Mouse (Mus musculus) MEL (cell line): Measurements from ENCODE around the gene Coq6. TPM values are rescaled to one million over a fixed set of nuclear protein-coding genes. Genes with fewer than 3 reads are reported as not detected.
A peak's percentile ranks its signal among the peaks of the same experiment; 100 is the strongest.

ENCODE experiments used
- DNase-seq: peaks from one replicate; pipeline ENCODE4 v3.0.0; 2011; ENCODE audit warnings: low read depth, low spot score
- H3K27ac ChIP-seq: 2 replicates; pipeline ENCODE4 v1.5.1; 2012; ENCODE audit warnings: low read depth, mild to moderate bottlenecking, control low read depth, low read length, moderate library complexity; ENCODE audit not compliant: control insufficient read depth
- H3K27me3 ChIP-seq, 2 experiments: fragments of 150-350 bp in 1 of 2; sonication (generic) in 1 of 2; 2 replicates each; pipeline ENCODE4 v1.6.1; 2012; ENCODE audit warnings: low read length in 2 of 2, mild to moderate bottlenecking in 2 of 2, improper control_type of control experiment in 1 of 2, moderate library complexity in 1 of 2; ENCODE audit not compliant: insufficient read depth in 2 of 2, control insufficient read depth in 1 of 2
- H3K36me3 ChIP-seq, 2 experiments: 2 replicates each; pipeline ENCODE4 v1.6.1; 2012 to 2014; ENCODE audit warnings: low read length in 2 of 2, improper control_type of control experiment in 1 of 2, inconsistent platforms in 1 of 2, mild to moderate bottlenecking in 1 of 2; ENCODE audit not compliant: insufficient read depth in 2 of 2, control insufficient read depth in 1 of 2
- H3K4me1 ChIP-seq, 2 experiments: fragments of 150-350 bp in 1 of 2; sonication (generic) in 1 of 2; 2 replicates each; pipeline ENCODE4 v1.6.1; 2012; ENCODE audit warnings: low read length in 2 of 2, improper control_type of control experiment in 1 of 2, mild to moderate bottlenecking in 1 of 2; ENCODE audit not compliant: insufficient read depth in 2 of 2, control insufficient read depth in 1 of 2
- H3K4me3 ChIP-seq, 2 experiments: fragments of 150-350 bp in 1 of 2; sonication (generic) in 1 of 2; 2 replicates each; pipeline ENCODE4 v1.5.1; 2012; ENCODE audit warnings: low read depth in 2 of 2, low read length in 2 of 2, mild to moderate bottlenecking in 2 of 2, moderate library complexity in 2 of 2, control low read depth in 1 of 2, improper control_type of control experiment in 1 of 2; ENCODE audit not compliant: control insufficient read depth in 1 of 2, insufficient read depth in 1 of 2
- H3K79me2 ChIP-seq: 2 replicates; pipeline ENCODE4 v1.6.1; 2012; ENCODE audit warnings: mild to moderate bottlenecking, low read length, moderate library complexity; ENCODE audit not compliant: control insufficient read depth, poor library complexity, insufficient read depth
- H3K9ac ChIP-seq: 2 replicates; pipeline ENCODE4 v1.6.1; 2012; ENCODE audit warnings: low read depth, mild to moderate bottlenecking, control low read depth, low read length, moderate library complexity; ENCODE audit not compliant: control insufficient read depth, poor library complexity, severe bottlenecking
- H3K9me3 ChIP-seq: fragments of 150-350 bp; sonication (generic); replicated peaks from 2 replicates; pipeline ENCODE4 v1.6.1; 2012; ENCODE audit warnings: mild to moderate bottlenecking, low read length, improper control_type of control experiment, moderate library complexity; ENCODE audit not compliant: insufficient read depth
- CHD2 ChIP-seq: IDR thresholded peaks from 2 replicates; pipeline ENCODE4 v1.6.1; 2011; ENCODE audit warnings: low read length, improper control_type of control experiment
- E2F4 ChIP-seq: IDR thresholded peaks from 2 replicates; pipeline ENCODE4 v1.6.1; 2011; ENCODE audit warnings: low read depth, low read length, improper control_type of control experiment, borderline replicate concordance
- ELF1 ChIP-seq: IDR thresholded peaks from 2 replicates; pipeline ENCODE4 v1.6.1; 2014; ENCODE audit warnings: low read depth, mild to moderate bottlenecking, inconsistent platforms, low read length, improper control_type of control experiment, moderate library complexity
- GATA1 ChIP-seq: IDR thresholded peaks from 2 replicates; pipeline ENCODE4 v1.6.1; 2011; ENCODE audit warnings: low read depth, low read length, improper control_type of control experiment
- HCFC1 ChIP-seq: IDR thresholded peaks from 2 replicates; pipeline ENCODE4 v1.6.1; 2012; ENCODE audit warnings: low read depth, mild to moderate bottlenecking, inconsistent platforms, low read length, improper control_type of control experiment, moderate library complexity
- KAT2A ChIP-seq: conservative IDR thresholded peaks from 2 replicates; pipeline ENCODE4 v1.6.1; 2012; ENCODE audit warnings: low read depth, low read length, improper control_type of control experiment, inconsistent platforms
- MAZ ChIP-seq: IDR thresholded peaks from 2 replicates; pipeline ENCODE4 v1.6.1; 2012; ENCODE audit warnings: low read depth, mild to moderate bottlenecking, inconsistent platforms, low read length, improper control_type of control experiment
- MXI1 ChIP-seq: IDR thresholded peaks from 2 replicates; pipeline ENCODE4 v1.6.1; 2011; ENCODE audit warnings: mild to moderate bottlenecking, low read depth, low read length, improper control_type of control experiment
- MYB ChIP-seq: IDR thresholded peaks from 2 replicates; pipeline ENCODE4 v1.6.1; 2011; ENCODE audit warnings: mild to moderate bottlenecking, low read depth, low read length, improper control_type of control experiment
- MYC ChIP-seq: IDR thresholded peaks from 2 replicates; pipeline ENCODE4 v1.6.1; 2011; ENCODE audit warnings: low read depth, mild to moderate bottlenecking, low read length, improper control_type of control experiment, moderate library complexity
- NELFE ChIP-seq: IDR thresholded peaks from 2 replicates; pipeline ENCODE4 v1.6.1; 2011; ENCODE audit warnings: low read depth, low read length, improper control_type of control experiment
- NRF1 ChIP-seq: IDR thresholded peaks from 2 replicates; pipeline ENCODE4 v1.6.1; 2014; ENCODE audit warnings: low read depth, mild to moderate bottlenecking, inconsistent platforms, low read length, improper control_type of control experiment, moderate library complexity; ENCODE audit not compliant: poor library complexity, insufficient read depth, severe bottlenecking
- POLR2A ChIP-seq, 2 experiments: IDR thresholded peaks; 2 replicates each; pipeline ENCODE4 v1.6.1; 2011 to 2012; ENCODE audit warnings: low read length in 2 of 2, mild to moderate bottlenecking in 2 of 2, control low read depth in 1 of 2, improper control_type of control experiment in 1 of 2, low read depth in 1 of 2, moderate library complexity in 1 of 2; ENCODE audit not compliant: control insufficient read depth in 1 of 2, insufficient read depth in 1 of 2, poor library complexity in 1 of 2
- POLR2AphosphoS2 ChIP-seq: IDR thresholded peaks from 2 replicates; pipeline ENCODE4 v1.6.1; 2011; ENCODE audit warnings: low read length, improper control_type of control experiment
- RCOR1 ChIP-seq: IDR thresholded peaks from 2 replicates; pipeline ENCODE4 v1.6.1; 2012; ENCODE audit warnings: low read depth, mild to moderate bottlenecking, inconsistent platforms, low read length, improper control_type of control experiment
- SIN3A ChIP-seq: IDR thresholded peaks from 2 replicates; pipeline ENCODE4 v1.6.1; 2012; ENCODE audit warnings: low read length, improper control_type of control experiment, inconsistent platforms
- TBP ChIP-seq: IDR thresholded peaks from 2 replicates; pipeline ENCODE4 v1.8.0; 2011; ENCODE audit warnings: low read depth, low read length, improper control_type of control experiment
- TCF12 ChIP-seq: IDR thresholded peaks from 2 replicates; pipeline ENCODE4 v1.6.1; 2014; ENCODE audit warnings: low read depth, mild to moderate bottlenecking, inconsistent platforms, low read length, improper control_type of control experiment, moderate library complexity
- USF2 ChIP-seq, 2 experiments: IDR thresholded peaks; 2 replicates each; pipeline ENCODE4 v1.6.1; 2011 to 2012; ENCODE audit warnings: improper control_type of control experiment in 2 of 2, low read length in 2 of 2, borderline replicate concordance in 1 of 2, inconsistent platforms in 1 of 2, low read depth in 1 of 2, mild to moderate bottlenecking in 1 of 2; ENCODE audit not compliant: insufficient read depth in 1 of 2
- ZMIZ1 ChIP-seq: IDR thresholded peaks from 2 replicates; pipeline ENCODE4 v1.6.1; 2012; ENCODE audit warnings: low read depth, mild to moderate bottlenecking, inconsistent platforms, low read length, improper control_type of control experiment, moderate library complexity
- ZNF384 ChIP-seq: IDR thresholded peaks from 2 replicates; pipeline ENCODE4 v1.6.1; 2012; ENCODE audit warnings: low read depth, mild to moderate bottlenecking, inconsistent platforms, low read length, improper control_type of control experiment
- polyA plus RNA-seq, 2 experiments: library from polyadenylated mRNA; stranded (reverse) in 1 of 2; unstranded in 1 of 2; fragments of >175 nt in 1 of 2; fragments of >200 nt in 1 of 2; gene quantifications; 2 replicates each; pipeline versions ENCODE4 v1.2.1 to v1.2.4; 2012; ENCODE audit warnings: low replicate concordance in 2 of 2, low read depth in 1 of 2; ENCODE audit not compliant: insufficient read length in 2 of 2, insufficient read depth in 1 of 2, missing spikeins in 1 of 2
- total RNA-seq: library from RNA; depleted of rRNA; stranded (reverse); fragments of 300-350 nt; gene quantifications from 2 replicates; pipeline ENCODE4 v1.2.3, GENCODE M21; 2012; rRNA removed

Coq6 gene
- total RNA-seq (33.4 and 35.2 TPM in 2 replicates), polyA plus RNA-seq (10 to 100 TPM in 1 of 2 experiments, not detected in 1; 47.1 TPM)

DNA sequence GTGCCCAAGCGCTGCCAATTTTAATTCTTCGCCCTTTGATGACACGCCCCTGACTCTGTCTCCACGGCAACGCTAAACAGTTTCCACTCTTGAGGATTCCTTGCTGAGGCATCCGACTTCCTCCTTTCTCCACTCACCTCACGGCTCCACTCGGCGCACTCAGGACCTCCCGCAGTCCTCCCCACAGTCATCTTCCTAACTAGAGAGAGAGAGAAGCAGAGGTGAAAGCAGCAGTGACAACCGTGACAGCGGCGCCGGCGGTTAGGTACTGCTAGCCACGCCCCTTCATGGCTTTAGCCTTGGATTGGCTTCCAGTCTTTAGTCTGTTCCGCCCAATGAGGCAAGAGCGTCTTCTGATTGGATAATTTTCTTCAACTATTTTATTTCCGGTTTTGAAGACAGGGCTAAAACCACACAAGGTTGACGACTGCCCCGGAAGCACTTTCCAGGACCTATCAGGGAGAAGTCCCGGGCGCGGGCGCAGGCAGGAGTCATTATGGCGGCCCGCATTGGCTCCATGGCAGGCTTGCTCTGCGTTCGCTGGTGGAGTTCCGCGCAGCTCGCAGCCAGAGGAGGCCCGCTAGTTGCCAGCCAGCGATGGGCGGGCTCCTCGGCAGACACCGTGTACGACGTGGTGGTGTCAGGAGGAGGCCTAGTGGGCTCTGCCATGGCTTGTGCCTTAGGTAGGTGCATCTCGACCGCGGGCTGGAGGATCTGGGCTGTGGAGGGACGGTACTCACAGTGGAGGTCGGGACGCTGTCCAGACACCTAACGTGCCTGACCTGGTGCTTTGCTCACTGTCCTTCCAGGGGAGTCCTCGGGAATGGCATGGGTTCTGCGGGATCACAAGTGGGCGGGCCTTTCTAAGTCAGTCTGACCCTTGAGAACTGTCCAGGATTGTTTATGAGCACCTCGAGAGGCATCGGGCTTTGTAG lies at the start of gene Coq6, which contains the start of gene Fam161b:
Coq6 (plus strand) TSS at position 103 of the 935 bp plus-strand sequence.
Fam161b (minus strand) TSS at position 279 of the 935 bp plus-strand sequence.
- peak within 1 kb of the TSS; percentile 66 for H3K27ac ChIP-seq
- H3K4me1 ChIP-seq = peaks cover 13 to 30% of the 10 kb centered on the region in 2 experiments
- peak; percentile 99 for DNase-seq
- peak within 1 kb of the TSS; percentile 84 to 90 for H3K4me3 ChIP-seq
- no peaks in the 10 kb centered on the region for H3K9me3 ChIP-seq
- no peaks in the 10 kb centered on the region for H3K27me3 ChIP-seq
- H3K79me2 ChIP-seq = peaks cover 30% of the 10 kb centered on the region
- peaks cover 0 to 36% of the 10 kb centered on the region in 2 experiments; a peak in 3 of 4 replicates for H3K36me3 ChIP-seq
- TF ChIP-seq POLR2A (IDR thresholded peaks at IDR 0.05; ENCODE audit: control insufficient read depth in 1 of 2, insufficient read depth in 1 of 2, low read depth in 1 of 2, low read length in 2 of 2, poor library complexity in 1 of 2) = peak; percentile 83 to 92
- peak; percentile 83 for TF ChIP-seq ELF1
- peak; percentile 58; the same call in 1 of the 2 replicates for TF ChIP-seq POLR2AphosphoS2
- peak; percentile 71; the same call in 1 of the 2 replicates for TF ChIP-seq TBP
- no peak for TF ChIP-seq RCOR1
- peak; percentile 85 for TF ChIP-seq CHD2
- TF ChIP-seq MYC = peak; percentile 59; the same call in 1 of the 2 replicates
- TF ChIP-seq MXI1 = peak; percentile 96
- TF ChIP-seq TCF12 = 0 out of 2 replicates have a peak, but pooled peaks have one; percentile 17
- TF ChIP-seq NELFE = peak; percentile 76
- TF ChIP-seq USF2 (IDR thresholded peaks at IDR 0.05; ENCODE audit: borderline replicate concordance in 1 of 2, insufficient read depth in 1 of 2, low read depth in 1 of 2, low read length in 2 of 2) = no peak
- 0 out of 2 replicates have a peak, but pooled peaks have one; percentile 47 for TF ChIP-seq MYB
- peak; percentile 87 for TF ChIP-seq KAT2A
- no peak for TF ChIP-seq GATA1
- TF ChIP-seq ZMIZ1 = 0 out of 2 replicates have a peak, but pooled peaks have one; percentile 12
- peak; percentile 95 for TF ChIP-seq HCFC1
- TF ChIP-seq ZNF384 = no peak
- peak; percentile 59 for TF ChIP-seq NRF1
- TF ChIP-seq E2F4 = no peak
- TF ChIP-seq SIN3A = peak; percentile 100
- no peak for TF ChIP-seq MAZ
- TF ChIP-seq, all 39 proteins: peak for 15
- H3K9ac ChIP-seq = peak within 1 kb of the TSS; percentile 87
